Mouse (Mus musculus) right cerebral cortex, postnatal 25 days (tissue): ENCODE results near the gene AL607142.1.

Experiments used
- DNase-seq: peaks from one replicate; pipeline ENCODE4 v3.0.0; 2022

Gene AL607142.1

DNA sequence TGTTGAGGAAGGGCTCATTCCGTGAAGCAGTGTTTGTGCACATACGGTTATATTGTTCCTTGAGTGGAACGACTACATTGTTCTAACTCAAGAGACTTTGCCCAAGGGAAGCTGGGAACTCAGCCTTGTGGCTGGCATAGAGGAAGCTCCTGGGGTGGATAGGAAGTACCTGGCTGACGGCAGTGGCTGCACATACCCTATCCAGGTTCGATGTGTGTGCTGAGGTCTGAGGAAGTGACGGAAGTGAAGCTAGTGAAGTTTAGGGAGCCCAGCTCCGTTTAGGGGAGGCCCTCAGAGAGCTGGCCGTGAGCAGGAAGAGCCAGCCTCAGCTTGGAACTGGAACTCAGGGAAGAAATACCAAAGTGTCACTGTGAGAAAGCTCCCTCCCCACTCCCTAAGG lies 43.0 kb downstream of the AL607142.1 start:
- DNase-seq: no peak

DNA sequence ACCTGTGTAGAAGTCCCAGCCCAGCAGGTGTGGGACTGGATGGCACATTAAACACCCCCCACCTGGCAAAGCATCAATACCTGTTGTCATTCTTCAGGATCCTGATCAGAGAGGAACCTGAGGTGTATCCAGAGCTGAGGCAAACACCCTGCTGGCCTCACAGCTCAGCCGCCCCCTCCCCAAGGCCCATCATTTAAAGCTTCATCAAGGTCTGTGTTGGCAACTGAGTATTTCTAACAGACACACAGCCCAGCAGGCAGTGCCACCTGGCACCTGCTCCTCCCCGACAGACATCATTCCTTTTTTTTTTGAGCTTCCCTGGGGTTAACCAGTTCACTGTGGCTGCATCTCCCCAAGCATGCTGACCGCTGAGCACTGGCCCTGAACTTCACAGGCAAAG lies 50.7 kb downstream of the AL607142.1 start:
- DNase-seq: no peak

DNA sequence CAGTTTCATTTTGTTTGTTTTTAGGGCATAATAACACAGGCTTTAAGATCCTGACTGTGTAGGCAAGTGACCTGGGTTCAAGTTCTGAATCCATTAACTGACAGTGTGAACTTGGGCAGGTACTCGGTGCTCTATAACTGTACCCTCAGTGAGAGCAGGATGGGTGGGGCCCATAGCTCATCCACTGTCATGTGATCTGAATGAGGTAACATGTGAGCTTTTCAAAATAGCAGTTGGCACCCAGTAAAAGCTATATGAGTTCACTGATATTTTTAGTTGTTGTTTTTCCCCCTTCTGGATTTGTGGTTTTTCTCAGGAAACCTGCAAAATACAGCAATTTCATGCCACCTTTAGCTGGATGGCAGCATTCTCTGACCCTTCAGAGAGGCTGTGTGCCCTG lies 51.5 kb downstream of the AL607142.1 start:
- DNase-seq: no peak

DNA sequence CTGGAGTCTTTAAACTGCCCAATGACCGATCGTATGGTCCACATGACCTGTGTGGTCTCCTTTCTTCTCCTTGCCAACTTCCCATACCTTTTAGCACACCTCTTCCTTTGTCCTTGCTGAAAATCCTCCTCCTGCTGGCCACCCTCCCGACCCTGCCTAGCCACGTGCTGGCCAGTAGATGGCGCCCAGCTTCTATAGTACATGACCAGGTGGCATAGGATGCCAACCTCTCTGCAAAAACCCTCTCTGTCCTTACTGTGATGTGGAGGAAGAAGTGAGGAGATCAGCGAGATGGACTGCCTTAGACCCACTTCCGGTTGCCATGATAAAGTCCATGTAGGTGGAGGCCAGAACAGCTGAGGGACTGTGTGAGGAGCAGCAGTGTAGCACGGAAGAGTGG lies 55.5 kb downstream of the AL607142.1 start:
- DNase-seq: no peak

DNA sequence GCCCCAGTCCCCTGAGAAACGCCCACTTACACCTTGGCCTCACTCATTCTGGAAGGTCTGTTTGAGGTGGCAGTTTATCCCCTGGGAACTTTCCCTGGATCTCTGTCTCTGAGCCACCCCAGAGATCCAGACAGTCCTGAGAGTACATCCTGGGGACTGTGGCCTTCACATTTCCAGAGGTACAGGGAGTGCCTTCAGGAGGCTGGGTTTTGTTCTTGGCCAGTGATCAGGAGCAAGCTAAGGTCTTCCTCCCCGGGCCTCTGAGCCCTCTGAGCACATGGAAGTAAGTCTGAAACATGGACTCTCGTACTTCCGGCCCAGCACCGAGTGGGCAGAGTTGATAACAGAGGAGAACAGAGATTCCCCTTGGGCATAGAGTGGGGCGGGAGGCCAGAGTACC lies 59.9 kb downstream of the AL607142.1 start:
- DNase-seq: no peak

DNA sequence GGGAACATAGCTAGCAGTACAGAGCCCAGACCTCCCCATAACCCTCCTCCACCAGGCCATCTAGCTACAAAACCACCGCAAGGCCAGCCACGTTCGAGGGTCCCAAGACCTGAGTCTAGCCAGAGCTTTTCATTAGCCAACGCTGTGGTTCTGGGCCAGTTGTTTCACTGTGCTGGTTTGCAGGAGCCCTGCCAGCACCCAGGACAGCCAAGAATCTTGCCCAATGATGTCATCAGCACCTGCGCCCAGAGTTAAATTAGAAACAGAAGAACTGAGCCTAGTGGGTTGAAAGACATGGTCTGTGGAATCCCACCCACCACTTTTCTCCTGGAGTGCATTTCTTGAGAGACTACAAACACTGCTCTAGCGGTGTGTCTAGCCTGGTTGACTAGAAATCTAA lies 61.3 kb downstream of the AL607142.1 start:
- DNase-seq: peak; percentile 63

DNA sequence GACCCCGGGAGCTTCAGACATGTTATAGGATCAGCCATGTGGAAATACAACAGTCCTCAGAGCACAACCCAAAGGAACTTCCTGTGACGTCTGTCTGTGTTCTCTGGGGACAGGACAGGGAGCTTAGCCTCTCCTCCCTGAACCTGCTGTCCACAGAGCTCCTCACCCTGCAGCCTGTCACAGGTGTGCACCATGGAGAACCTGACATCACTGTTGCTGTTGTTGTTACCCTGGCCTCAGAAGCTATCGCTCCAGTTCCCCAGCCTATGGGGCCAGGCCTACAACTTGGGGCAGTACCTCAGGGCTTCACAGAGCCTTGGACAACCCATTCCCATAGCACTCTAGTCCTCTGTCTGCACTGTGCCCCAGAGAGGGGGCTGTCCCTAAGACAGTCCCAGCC lies 62.5 kb downstream of the AL607142.1 start:
- DNase-seq: no peak

DNA sequence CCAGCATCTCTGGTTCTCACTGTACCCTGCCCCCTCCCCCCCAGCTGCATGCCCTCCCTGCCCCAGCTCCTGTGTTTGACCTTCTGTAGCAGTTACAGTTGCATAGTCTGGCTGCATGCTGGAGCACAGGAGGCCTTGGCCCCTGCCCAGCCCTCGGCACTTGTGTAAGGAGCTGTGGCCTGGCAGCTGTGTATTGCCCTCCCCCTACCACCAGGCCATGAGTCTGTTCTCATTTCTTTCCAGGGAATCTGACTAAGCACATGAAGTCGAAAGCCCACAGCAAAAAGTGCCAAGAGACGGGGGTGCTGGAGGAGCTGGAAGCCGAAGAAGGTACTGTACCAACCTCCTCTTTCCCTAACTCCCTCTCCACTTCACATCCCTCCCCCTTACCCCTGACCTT lies 63.2 kb downstream of the AL607142.1 start:
- DNase-seq: peak; percentile 43

DNA sequence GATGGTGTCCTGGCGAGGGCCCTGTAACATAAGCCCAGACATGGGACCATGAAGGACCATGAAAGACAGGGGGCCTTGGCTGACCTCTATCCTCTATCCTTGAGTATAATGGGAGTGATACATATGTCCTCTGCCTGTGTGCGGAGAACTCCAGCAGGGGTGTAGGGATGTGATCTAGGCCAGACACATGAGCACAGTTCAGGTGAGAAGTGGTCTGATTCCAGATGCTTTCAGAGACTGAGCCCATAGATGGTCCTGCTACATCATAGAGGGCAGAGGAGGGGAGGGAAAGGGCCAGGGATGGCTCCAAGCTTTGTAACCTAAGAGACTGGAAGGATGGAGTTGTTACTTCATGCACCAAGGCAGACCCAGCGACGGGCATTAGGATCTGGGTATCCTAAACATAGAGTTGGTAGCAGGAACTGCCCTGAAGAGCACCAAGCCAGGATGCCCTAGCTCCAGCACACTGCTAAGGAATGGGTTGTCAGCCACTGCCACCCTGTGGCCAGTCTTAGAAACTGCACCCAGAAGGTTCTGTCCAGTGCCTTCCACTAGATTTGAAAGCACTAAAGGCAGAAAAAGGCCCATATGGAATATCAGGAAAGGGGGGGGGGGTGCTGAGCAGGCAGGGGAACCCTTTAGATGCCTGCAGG lies 64.6 kb downstream of the AL607142.1 start:
- peak; percentile 67 for DNase-seq

DNA sequence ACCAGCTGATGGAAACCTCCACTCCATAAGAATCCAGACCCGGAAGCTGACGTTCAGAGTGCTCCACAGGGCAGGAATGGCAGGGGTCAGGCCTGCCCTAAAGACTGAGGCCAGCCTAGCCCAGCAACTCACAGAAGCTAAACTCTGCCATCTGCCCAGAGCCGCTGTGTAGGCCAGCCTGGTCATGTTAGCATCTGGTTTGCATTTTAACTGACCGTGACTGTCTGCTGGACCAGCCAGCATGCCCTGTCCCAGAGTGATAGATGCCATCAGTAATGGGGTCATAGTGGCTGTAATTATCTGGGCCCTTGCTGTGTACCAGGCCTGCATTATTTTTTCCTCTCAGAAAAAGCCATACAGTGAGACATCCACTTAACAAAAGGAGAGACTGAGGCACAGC lies 66.1 kb downstream of the AL607142.1 start:
- DNase-seq: no peak

DNA sequence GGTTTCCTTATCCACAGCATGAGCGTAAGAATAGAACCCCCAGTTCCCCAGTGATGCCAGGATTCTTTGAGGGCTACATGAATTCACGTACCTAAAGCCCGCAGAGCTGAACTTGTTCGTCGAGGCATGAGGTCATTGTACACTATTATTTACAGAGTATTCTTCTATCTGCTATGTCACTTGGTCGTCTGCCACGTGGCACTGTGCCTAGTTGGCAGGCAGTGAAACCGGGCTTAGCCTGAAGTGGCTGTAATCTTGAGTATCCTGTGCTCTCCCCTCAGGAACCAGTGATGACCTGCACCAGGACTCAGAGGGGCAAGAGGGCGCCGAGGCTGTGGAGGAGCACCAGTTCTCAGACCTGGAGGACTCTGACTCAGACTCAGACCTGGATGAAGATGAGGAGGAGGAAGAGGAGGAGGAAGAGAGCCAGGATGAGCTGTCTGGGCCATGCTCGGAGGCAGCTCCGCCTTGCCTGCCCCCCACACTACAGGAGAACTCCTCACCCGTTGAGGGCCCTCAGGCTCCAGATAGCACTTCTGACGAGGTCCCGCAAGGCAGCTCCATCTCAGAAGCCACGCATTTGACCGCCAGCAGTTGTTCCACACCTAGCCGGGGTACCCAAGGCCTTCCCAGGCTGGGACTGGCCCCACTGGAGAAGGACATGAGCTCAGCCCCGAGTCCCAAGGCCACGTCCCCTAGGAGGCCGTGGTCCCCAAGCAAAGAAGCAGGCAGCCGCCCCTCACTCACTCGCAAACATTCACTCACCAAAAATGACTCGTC lies 66.8 kb downstream of the AL607142.1 start:
- no peak for DNase-seq

DNA sequence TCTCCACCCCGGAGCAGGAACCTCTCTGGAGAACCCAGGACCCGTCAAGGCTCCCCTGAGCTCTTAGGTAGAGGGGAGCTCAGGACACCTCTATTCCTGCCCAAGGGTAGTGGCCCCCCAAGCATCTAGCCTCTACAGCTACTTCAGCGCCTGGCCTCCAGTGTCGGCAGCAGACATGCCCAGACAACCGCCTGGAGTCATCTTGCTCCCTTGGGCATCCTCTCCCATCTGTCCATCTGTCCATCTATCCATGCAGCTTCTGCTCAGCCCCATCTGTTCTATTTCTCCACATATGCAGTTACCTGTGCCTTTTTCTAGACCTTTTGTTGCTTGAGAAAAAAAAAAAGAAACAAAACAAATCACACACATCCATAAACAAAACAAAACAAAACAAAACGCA lies 69.4 kb downstream of the AL607142.1 start:
- DNase-seq: no peak

DNA sequence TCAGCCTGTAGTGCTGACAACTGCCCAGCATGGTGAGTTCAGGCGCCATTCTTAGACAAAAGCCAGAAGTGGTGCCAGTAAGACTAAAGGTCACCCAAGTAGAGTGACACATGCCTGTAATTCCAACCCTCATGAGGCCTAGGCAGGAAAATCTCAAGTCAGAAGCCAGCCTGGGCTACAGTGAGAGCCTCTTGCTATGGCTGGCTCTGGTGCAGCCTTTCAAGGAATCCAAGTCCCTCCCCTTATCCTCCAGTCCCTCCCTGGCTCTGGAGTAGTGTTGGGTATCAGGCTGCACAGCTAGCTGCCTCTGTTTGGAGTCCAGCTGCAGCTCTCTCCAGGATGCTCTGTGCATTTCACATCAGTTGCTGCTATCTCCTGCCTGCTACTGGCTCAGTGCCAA lies 77.0 kb downstream of the AL607142.1 start:
- DNase-seq: no peak

DNA sequence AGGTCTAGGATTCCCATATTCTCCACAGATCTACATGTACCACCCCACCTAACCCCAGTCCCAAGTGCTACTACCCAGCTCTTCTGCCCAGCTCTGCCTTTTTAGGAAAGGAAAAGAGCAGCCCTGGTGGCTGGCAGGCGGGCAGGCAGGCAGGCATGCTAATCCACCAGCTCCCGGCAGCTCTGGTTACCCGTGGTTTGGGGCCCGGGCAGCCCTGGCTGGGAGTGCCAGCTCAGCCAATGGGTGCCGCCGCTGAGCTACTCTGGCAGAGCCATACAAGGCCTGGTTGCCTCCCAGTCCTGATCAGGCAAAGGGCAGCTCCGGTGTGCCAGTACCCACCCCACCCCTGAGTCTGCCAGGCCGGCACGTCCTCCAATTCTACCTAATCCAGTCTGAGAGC lies 78.1 kb downstream of the AL607142.1 start:
- DNase-seq: no peak
